Mouse (Mus musculus) adrenal gland, adult 18-20 months (tissue): ENCODE data around the gene Pa2g4. TPM values are rescaled to one million over a fixed set of nuclear protein-coding genes. Genes with fewer than 3 reads are reported as not detected.
"Not testable (repeated sequence)": the region's sequence is repeated elsewhere in the genome, so short reads cannot be mapped to it uniquely, and the experiment has no call there.

Experiments used
- DNase-seq, 2 experiments: peaks; one replicate each; pipeline ENCODE4 v3.0.0; 2021 to 2022; ENCODE audit warnings: low spot score in 2 of 2
- total RNA-seq, 2 experiments: library from RNA; stranded (reverse); gene quantifications; 1 replicate in 1 of 2; 2 replicates in 1 of 2; pipeline ENCODE4 v1.2.3; 2021

Gene Pa2g4
- total RNA-seq, 2 experiments from 2014 or later: 72.6 to 85.2 TPM

DNA sequence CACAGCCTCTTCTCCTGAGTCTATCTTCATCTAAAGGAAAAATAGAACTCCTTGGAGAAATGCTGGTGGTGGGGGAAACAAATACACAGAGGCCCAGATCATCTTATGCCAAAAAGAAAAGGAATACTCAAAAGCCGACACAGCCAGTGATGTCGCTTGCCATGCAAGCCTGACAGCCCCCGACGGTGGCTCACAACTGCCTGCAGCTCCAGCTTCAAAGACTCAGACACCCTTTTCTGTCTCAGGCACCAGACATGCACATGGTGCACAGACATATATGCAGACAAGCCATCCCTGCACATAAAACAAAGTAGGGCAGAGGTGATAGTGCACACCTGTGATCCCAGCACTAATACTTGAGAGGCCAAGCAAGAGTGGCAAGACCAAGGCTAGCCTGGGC, 13.9 kb upstream of the Pa2g4 start:
- no peak for DNase-seq

DNA sequence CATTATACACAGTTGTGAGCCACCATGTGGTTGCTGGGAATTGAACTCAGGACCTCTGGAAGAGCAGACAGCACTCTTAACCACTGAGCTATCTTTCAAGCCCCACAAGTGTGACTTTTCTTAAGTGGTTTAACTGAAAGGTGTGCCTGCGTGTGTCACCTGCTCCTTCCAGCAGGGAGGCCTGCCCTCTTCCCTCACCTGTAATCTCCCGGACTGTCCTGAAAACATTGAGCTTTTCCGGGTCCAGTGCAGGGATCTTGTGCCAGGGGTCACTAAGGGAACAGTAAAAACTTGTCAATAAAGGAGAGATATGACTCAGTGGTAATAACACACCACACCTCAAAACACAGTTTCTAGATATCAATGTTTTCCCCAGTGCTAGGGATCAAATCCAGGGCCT, 13.5 kb upstream of the Pa2g4 start:
- DNase-seq: no peak

DNA sequence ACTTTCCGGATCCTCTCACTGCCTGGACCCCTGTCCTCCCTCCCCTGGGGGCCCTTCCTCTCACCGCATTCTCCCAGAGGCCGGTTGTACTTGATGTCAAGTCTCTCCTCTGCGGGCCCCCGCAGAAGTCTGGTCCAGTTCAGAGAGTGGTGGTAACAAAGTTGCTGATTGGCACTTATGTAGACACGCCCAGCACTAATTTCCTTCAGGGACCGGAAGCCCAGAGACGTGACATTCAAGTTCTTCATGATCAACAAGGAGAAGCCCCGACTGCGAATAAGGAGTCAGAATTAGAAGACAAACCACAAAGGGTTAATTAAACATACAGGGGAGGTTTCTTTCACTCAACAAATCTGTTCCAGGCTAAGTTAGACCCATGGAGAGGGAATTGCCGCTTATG, 12.5 kb upstream of the Pa2g4 start:
- no peak for DNase-seq

DNA sequence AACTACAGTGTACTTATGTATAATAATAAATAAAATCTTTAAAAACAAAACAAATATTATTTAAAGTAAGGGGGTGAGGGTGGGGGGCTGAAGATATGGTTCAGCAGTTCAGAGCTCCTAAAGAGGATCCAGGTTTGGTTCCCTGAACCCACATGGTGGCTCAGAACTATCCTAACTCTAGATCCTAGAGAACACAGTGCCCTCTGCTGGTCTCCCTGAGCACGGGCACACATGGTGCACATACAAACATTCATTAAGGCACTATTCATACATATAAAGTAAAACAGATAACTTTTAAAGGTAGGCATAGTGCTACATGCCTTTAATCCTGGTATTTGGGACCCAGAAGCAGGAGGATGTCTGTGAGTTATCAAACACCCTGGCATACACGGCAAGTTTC, 9.3 kb upstream of the Pa2g4 start:
- no peak for DNase-seq

DNA sequence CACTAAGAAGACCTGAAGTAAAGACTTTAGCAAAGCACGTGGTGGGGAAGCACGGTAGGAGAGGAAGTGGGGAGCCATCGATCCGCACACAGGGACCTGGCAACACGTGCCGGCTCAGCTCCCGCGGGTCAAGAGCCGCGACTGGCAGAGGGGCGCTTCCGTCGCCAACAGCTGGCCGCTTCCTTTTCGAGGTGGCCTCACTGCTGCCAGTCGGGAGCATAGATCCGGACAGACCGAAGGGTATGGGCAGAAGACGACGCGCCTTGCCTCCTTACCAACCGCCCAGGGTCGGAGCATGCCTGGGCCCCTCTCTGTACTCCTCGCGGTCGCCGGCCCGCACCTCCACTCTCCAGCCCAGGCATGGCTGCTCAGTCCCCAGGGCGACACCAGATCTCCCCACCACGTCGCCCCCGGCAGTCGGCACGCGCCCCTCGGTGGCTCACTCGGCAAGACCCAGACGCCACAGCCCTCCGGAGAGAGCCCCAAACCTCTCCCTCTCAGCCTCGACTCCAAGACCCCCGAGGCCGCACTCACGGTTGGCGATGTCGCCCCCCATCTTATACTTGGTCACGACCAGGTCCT, 490 bp downstream of the Pa2g4 start:
- no peak for DNase-seq

DNA sequence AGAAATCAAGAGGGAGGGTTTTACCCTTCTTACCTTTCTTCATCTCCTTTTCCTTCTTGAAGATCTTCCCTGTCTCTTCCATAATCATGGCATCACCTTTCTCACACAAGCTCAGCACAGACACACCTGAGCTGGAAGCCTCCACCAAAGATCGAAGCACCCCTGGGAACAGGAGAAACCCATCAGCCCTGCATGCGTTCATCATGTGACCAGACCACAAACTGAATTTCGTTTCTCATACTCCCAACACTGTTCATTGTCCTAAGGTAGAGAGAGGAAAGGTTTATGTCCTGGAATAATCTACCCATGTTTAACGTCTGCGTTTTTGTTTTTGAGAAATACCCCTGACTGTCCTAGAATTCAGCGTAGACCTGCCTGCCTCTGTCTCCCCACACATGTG, 2.2 kb downstream of the Pa2g4 start:
- no peak for DNase-seq

DNA sequence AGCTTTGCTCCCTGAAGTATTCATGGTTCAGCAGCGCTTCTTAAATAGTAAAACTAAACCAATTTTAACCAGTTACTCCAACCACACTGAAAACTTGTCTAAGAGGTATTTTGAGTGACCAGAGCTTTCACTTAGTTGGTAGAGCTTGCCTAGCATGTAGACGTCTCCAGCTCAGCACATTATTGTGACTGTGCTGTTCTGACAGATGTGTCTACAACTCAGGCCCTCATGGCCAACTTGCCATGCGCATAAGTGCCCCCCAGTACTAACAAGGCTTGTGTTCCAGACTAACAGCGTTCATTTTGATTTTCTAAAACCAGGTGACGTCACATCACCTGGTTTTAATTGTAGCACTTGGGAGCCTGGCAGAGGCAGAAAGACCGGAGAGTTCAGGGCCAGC, 8.8 kb downstream of the Pa2g4 start:
- no peak for DNase-seq

DNA sequence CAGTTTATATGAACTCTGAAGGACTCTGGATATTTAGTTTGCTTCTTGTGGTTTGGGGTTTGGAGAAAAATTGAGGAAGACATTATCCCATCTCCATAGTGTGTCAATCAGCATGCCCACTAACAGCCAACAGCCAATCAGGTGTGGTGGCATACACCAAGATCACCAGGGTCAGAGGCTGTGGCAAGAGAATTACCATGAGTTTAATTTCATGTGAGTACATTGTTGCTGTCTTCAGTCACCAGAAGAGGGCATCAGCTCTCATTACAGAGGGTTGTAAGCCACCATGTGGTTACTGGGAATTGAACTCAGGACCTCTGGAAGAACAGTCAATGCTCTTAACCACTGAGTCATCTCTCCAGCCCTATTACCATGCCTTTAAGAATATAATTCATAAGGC, 9.5 kb downstream of the Pa2g4 start:
- DNase-seq: no peak

DNA sequence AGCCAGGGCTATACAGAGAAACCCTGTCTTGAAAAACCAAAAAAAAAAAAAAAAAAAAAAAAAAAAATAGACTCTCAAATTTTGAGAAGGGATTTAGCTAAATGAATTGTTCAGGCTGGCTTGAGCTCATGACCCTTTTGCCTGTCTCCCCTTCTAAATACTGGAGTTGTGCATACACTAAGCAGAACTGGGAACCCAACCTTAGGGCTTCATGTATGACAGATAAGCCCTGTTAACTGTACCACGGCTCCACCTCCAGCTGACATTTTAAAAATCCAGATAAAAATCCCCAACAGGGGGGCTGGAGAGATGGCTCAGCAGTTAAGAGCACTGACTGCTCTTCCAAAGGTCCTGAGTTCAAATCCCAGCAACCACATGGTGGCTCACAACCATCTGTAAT, 10.2 kb downstream of the Pa2g4 start:
- DNase-seq: not testable (repeated sequence)

DNA sequence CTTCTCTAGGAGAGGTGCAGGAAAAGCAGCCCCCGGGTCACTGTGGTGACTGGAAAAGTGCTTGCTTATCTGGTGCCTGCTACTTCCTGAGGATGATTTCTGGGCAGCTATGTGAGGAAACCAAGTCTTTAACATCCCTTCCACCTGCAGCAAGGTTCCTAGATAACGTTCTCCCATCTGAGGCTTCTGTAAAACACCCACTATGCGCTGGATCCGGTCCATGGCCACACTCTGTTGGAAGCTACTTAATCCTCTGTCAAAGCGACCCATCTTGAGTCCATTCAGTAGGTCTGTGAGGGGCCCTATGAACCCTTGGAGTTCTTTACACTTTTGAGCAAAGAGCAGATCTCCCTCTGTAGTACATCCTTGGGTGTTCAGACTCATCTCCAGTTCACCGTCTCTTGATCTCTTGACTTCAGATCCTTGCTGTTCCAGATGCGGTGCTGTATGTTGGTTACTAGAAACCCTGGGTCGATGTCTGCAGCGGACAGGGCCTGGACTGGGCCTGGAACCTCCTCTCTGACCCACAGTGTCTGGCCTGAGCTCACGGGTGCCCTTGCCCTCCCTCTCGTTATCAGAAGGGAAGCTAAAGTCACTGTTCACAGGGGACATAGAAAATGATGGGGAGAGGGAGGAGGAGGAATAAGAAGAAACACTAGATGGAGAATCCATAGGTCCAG, 15.5 kb downstream of the Pa2g4 start:
- DNase-seq: not testable (repeated sequence)

DNA sequence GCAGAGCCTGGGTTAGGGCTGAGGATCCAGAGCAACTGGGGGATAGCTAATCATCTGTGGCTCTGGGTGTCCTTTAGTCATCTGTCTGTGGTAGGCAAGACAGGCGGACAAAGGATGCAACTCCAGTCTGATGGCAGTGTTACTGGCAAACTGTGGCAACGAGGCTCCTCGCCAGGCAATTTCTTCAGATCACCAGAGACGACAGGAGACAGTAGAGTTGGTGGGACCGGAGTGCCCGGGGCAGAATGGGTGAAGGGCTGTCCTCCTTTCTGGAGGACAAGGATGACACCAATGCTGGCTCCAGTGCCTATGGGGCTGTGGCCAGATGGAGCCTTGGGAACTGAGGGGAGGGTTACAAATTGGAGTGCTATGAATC, 16.1 kb downstream of the Pa2g4 start:
- not testable (repeated sequence) for DNase-seq

DNA sequence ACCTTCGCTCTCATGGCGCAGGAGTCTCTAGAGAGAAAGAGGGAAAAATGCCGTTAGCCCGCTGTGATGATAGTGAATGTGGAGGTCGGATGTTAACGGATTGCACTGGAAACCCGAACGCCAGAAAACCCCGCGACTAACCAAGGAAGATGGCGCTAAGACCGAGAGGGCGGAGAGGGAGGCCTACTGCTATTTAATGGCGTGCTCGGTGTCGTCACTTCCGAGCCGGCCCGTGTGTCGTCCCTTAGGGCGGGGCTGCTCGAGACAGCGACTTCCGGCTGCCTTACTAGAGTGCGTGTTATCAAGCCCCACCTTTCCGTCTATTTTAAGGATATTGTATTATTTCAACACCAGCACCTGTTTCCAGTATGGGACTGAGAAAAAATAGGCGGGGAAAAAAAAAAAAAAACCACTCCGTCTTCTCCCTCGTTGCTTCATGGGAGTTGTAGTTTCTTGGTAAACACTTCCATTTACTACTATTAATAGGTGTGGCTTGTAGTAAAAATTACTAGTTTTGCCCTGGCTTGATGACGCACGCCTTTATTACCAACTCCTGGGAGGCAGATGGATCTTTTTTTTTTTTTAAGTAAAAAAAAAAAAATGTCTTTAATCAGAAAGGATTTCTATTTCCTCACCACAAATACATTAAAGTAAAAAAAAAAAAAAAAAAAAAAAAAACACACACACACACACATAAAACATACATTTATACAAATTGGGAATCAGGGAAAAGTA, 16.7 kb downstream of the Pa2g4 start, which contains the start of gene Rpl41:
Gene Rpl41 (minus strand): TSS at position 359 of the 735 bp plus-strand sequence.
- DNase-seq: peak; percentile 89 to 90

DNA sequence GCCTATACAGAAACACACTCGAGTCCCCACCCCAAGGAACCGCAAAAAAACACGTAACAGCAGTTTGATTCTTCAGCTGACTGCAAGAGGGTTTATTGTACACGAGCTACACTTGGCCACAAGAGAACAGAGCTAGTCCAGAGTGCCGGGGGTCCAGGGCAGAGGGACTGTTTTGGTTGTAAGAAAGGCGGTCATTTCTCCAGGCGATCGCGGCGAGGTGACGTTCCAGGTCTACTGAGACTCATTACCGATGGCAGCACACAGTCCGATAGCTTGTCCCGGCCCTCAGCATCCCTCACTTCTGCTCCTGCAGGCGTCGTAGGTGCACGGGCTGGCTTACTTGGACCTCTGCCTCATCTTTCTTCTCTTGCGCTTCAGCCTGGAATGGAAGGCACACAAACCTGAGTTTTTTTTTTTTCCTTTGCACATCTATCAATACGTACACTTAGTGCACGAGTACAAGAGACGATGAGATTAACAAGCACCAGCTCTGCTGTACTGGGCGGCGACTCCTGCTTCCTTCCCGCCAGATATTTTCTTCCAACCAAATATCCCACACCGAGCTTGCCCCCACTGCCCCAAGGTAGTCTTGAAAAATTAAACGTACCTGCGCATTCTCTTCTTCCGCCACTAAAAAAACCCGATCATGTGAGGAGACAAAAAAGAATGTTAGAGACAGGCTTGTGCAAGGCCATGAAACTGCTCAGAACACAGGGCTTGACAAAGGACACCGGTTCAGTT, 17.6 kb downstream of the Pa2g4 start:
- DNase-seq: peak in 1 of 2 experiments; percentile 29

DNA sequence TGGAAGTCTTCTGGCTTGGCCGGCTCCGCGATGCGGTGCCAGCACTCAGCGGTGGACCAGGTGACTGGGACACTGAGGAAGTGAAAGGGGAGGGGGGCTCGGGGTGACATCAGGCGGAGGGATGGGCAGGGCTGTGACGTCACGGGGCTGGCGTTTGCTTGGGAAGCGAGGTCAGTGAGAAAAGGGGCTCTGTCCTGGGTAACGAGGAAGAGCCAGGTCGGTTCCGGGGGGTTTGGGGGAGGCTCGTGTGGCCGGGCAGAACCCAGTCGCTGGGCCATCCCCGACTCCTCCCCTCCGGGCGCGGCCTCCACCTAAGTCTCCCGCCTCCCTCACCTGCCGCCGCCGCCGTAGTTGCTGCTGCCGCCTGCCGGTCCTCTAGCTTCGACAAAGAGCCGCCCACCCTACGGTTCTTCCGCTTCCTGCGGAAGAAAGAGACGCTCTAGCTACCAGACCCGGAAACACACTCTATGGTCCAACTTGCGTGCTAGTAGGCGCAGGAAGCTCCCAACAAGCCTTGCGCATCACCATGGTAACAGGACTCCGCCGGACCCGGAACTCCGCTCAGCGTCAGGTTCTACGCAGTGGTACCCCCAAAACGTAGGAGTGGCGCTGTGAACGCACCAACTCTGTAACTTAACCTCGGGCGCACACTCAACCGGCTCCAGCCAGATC, 18.3 kb downstream of the Pa2g4 start, which contains the start of gene Zc3h10:
Gene Zc3h10 (minus strand): TSS at position 414 of the 672 bp plus-strand sequence.
- DNase-seq: peak; percentile 82 to 85

DNA sequence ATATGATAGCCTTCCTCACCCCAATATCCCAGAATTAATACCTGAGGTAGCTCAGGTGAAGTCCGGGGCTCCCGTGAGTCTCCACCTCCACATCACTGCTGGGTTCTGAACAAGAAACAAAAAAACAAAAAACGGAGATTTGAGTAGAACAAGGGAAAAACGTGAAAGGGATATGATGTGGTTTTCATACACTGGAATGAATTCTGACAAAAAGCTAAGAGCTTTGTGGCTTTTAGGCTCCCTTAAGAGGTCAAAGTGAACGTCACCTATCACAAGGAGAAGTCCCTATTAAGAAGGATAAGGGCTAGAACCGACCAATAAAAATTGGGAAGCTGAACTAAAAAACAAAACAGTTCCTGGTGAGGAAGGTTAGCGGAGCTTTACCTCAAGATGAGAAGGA, 19.0 kb downstream of the Pa2g4 start:
- no peak for DNase-seq

DNA sequence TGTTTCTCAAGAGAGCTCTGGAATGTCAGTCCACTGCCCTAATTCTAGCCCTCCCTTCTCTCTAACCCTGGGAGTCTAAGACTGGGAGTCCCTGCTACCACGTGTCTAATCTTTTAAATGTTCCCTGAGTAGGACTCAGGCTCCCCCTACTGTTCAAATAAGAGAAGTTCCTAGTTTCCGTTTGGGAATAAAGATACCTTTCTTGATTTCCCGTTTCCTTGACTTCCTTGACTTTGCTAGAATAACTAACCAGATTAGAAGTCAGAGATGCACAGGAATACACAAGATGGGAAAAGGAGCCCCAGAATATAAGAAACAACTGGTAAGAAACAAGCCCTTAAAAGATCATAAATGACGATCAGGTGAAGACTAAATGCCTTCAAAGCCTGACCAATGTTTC, 19.4 kb downstream of the Pa2g4 start:
- DNase-seq: no peak

DNA sequence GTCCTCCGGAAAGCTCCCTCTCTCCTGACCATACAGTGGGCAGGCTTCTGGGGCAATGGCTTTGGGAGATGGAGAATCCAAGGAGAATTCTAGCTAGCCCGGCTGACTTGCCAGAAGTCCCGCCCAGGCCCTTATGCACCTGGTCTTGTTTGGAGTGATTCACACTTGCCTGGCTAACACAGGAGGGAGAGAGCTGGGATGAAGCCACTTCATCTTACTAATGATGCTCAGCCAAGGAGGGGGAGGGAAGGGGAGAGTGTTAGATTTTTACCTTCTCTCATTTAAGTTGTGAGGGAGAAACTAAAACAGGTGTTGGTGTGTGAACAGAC, 20.3 kb downstream of the Pa2g4 start:
- DNase-seq: no peak

DNA sequence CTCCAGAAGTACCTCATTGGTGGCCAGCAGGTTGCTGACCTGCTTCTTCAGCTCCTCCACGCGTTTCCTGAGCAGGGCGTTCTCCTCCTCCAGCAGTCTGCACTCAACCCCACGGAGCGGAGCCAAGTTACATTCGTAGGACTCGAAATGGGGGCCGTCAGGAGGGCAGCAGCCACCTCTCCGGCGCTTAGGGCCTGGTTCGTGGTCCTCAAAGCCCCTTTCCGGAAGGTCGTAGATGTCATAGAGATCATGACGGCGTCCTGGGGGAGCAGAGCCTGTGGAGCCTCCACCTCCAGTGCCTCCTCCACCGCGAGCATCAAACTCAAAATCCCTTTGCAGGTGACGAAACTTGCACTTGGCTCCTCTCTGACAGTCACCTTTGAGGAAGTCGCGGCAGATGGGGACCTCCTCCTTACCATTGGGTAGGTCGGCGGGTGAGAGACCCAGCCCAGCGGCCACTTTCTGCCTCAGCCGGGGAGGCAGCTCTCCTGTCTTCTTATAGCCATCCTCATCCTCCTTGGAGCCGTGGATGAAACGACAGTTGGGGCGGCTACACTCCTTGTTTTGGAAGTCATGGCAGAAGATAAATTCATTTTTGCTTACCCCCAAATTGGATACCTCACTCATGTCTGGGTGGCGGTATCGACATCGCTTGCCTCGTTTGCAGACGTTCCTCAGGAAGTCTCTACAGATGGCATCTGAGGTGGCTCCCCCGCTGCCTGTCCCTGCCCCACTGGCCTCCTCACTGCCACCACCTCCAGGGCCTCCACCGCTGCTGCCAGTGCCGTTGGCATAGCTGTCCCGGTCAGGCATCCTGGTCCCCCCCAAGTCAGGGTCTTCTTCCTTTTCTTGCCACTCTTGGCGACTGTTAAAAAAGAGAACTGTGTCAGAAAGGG, 20.9 kb downstream of the Pa2g4 start:
- no peak for DNase-seq

DNA sequence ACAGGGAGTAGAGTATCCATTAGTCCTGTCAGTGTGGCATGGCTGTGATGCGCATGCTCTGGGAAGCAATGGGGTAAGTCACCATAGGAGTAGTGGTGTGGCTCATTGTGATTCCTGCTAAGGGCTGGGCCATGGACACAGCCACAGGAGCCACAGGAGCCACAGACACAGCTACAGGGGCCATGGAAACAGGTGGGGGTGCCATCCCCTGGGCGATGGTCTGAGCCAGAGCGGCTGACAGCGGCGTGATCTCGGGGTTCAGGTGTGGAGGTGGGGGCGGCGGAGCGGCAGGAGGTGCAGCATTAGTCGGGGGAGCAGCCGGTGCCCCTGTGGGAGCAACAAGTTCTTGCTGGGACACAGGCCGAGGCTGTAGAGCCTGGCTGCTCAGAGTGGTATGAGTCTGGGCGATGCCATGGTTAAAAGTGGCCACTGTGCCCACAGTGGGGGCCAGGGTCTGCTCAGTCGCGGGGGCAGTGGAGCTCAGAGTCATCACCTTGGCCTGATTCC, 21.6 kb downstream of the Pa2g4 start:
- DNase-seq: no peak

DNA sequence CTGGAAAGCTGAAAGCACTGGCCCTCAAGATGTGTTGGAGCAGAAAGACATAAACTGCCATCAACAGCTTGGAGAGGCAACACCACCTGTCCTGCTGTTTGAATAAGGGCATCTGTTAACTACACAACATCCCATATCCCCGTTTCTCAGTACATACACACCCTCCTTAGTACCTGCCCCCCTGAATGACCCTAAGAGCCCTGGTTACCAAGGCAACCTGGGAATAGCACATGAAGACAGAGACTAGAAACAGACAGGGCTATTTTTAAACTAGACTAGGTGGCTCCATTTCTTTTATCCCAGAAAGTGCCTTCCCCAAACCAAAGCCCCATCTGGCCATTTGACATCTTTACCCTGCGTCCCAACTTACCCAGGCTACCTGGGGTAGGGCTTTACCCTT, 22.7 kb downstream of the Pa2g4 start:
- DNase-seq: no peak
